Mouse (Mus musculus): Measurements from ENCODE around the gene Otulin.

The Otulin gene

GRCm38 (mm10) chr15:27613255-27613654, 17.2 kb downstream of the Otulin start:
- no peak for DNase-seq (ENCODE audit: low spot score in 2 of 2)

- DNase-seq (ENCODE audit: low spot score in 2 of 2), result peak in 1 of 2 experiments; percentile 26
Observed at GRCm38 (mm10) chr15:27612533-27613221, 17.8 kb downstream of the Otulin start.

- DNase-seq (ENCODE audit: low spot score in 2 of 2), result no peak
Observed at GRCm38 (mm10) chr15:27609554-27609953, 20.9 kb downstream of the Otulin start.

- DNase-seq (ENCODE audit: low spot score in 2 of 2), result no peak
Observed at GRCm38 (mm10) chr15:27605252-27605651, 25.2 kb downstream of the Otulin start.

GRCm38 (mm10) chr15:27604558-27604957, 25.9 kb downstream of the Otulin start:
- no peak for DNase-seq (ENCODE audit: low spot score in 2 of 2)

- DNase-seq (ENCODE audit: low spot score in 2 of 2), result no peak
Observed at GRCm38 (mm10) chr15:27600524-27600923, 30.0 kb downstream of the Otulin start.

GRCm38 (mm10) chr15:27598786-27599385, 31.6 kb downstream of the Otulin start:
- DNase-seq (ENCODE audit: low spot score in 2 of 2), result no peak

- DNase-seq (ENCODE audit: low spot score in 2 of 2), result no peak
Observed at GRCm38 (mm10) chr15:27597516-27597915, 33.0 kb downstream of the Otulin start.

GRCm38 (mm10) chr15:27596463-27597140, 33.9 kb downstream of the Otulin start:
- no peak for DNase-seq (ENCODE audit: low spot score in 2 of 2)

- DNase-seq (ENCODE audit: low spot score in 2 of 2), result no peak
Observed at GRCm38 (mm10) chr15:27595560-27595959, 34.9 kb downstream of the Otulin start.

GRCm38 (mm10) chr15:27594973-27595372, 35.5 kb downstream of the Otulin start:
- no peak for DNase-seq (ENCODE audit: low spot score in 2 of 2)

- no peak for DNase-seq (ENCODE audit: low spot score in 2 of 2)
Observed at GRCm38 (mm10) chr15:27593717-27594116, 36.8 kb downstream of the Otulin start.

GRCm38 (mm10) chr15:27592620-27593320, 37.7 kb downstream of the Otulin start:
- DNase-seq (ENCODE audit: low spot score in 2 of 2), result no peak

- DNase-seq (ENCODE audit: low spot score in 2 of 2), result no peak
Observed at GRCm38 (mm10) chr15:27590812-27591211, 39.7 kb downstream of the Otulin start.

- DNase-seq (ENCODE audit: low spot score in 2 of 2), result no peak
Observed at GRCm38 (mm10) chr15:27588087-27588826, 42.2 kb downstream of the Otulin start.

- no peak for DNase-seq (ENCODE audit: low spot score in 2 of 2)
Observed at GRCm38 (mm10) chr15:27586093-27586480, 44.4 kb downstream of the Otulin start.

GRCm38 (mm10) chr15:27585466-27586092, 44.9 kb downstream of the Otulin start:
- no peak for DNase-seq (ENCODE audit: low spot score in 2 of 2)

GRCm38 (mm10) chr15:27583620-27584019, 46.9 kb downstream of the Otulin start:
- DNase-seq (ENCODE audit: low spot score in 2 of 2), result no peak

GRCm38 (mm10) chr15:27583042-27583441, 47.5 kb downstream of the Otulin start:
- peak in 1 of 2 experiments; percentile 18 for DNase-seq (ENCODE audit: low spot score in 2 of 2)

- DNase-seq (ENCODE audit: low spot score in 2 of 2), result no peak
Observed at GRCm38 (mm10) chr15:27582428-27582827, 48.1 kb downstream of the Otulin start.

GRCm38 (mm10) chr15:27581640-27582039, 48.9 kb downstream of the Otulin start:
- no peak for DNase-seq (ENCODE audit: low spot score in 2 of 2)

Measured in urinary bladder, adult 18-20 months (tissue).